Mouse (Mus musculus) cerebellum, adult 2 months (tissue): ENCODE results near the gene Cebpe. TPM values are rescaled to one million over a fixed set of nuclear protein-coding genes. Genes with fewer than 3 reads are reported as not detected.

Source experiments
- DNase-seq, 2 experiments: peaks; one replicate each; pipeline ENCODE4 v3.0.0; 2021
- H3K27ac ChIP-seq: fragments of 200-500 bp; 2 replicates; pipeline ENCODE4 v1.5.1; 2012; ENCODE audit warnings: low read length, control low read depth, inconsistent platforms; ENCODE audit not compliant: insufficient read depth
- H3K27me3 ChIP-seq: fragments of 200-500 bp; 2 replicates; pipeline ENCODE4 v1.6.1; 2012; ENCODE audit warnings: inconsistent platforms, mild to moderate bottlenecking, low read length, moderate library complexity; ENCODE audit not compliant: control insufficient read depth, insufficient read depth
- H3K4me1 ChIP-seq: fragments of 200-500 bp; 2 replicates; pipeline ENCODE4 v1.6.1; 2011; ENCODE audit warnings: low read length; ENCODE audit not compliant: control insufficient read depth, insufficient read depth
- H3K4me3 ChIP-seq: fragments of 200-500 bp; replicated peaks from 2 replicates; pipeline ENCODE3; 2011; ENCODE audit warnings: mild to moderate bottlenecking, low read depth, low read length, control low read depth; ENCODE audit not compliant: insufficient read depth
- CTCF ChIP-seq: fragments of 200-500 bp; IDR thresholded peaks from 2 replicates; pipeline ENCODE4 v1.5.1; 2011; ENCODE audit warnings: low read depth, mild to moderate bottlenecking, control low read depth, low read length, moderate library complexity, borderline replicate concordance; ENCODE audit not compliant: insufficient read depth
- POLR2A ChIP-seq: fragments of 200-500 bp; IDR thresholded peaks from 2 replicates; pipeline ENCODE4 v1.6.1; 2011; ENCODE audit warnings: low read length, control low read depth, borderline replicate concordance; ENCODE audit not compliant: insufficient read depth
- WGBS: fragments of 180-500 bp; shearing (Covaris S2); methylation state at CpG from one replicate; pipeline ENCODE4 v1.1.7; 2018; 5-methylcytosine and 5-hydroxymethylcytosine counted together
- polyA plus RNA-seq: library from polyadenylated mRNA; depleted of rRNA; stranded (reverse); fragments of >200 nt; gene quantifications from 2 replicates; pipeline ENCODE4 v1.2.3, GENCODE M21; 2012

Cebpe gene
- polyA plus RNA-seq, 1 experiment, result 0.08 TPM

- TF ChIP-seq POLR2A (no peak), CTCF (no peak)
- H3K4me3 ChIP-seq, result no peak overlapping the region
- H3K27ac ChIP-seq, result no peak overlapping the region
- DNase-seq, result no peak
- H3K4me1 ChIP-seq, result peaks cover 26% of the 10 kb centered on the region
- no peaks in the 10 kb centered on the region for H3K27me3 ChIP-seq
- WGBS, result 81% methylated on average over 4 of the region's 4 CpGs
These were observed 23.2 kb upstream of the Cebpe start for GRCm38 (mm10) chr14:54735221-54735620.

GRCm38 (mm10) chr14:54734004-54734403 is 22.0 kb upstream of the Cebpe start:
- no peak overlapping the region for H3K27ac ChIP-seq
- no peaks in the 10 kb centered on the region for H3K27me3 ChIP-seq
- H3K4me3 ChIP-seq, result no peak overlapping the region
- peaks cover 37% of the 10 kb centered on the region for H3K4me1 ChIP-seq
- 32% methylated on average over 4 of the region's 4 CpGs for WGBS
- DNase-seq, result no peak
- no peak for TF ChIP-seq CTCF
- TF ChIP-seq POLR2A, result no peak

GRCm38 (mm10) chr14:54732206-54732605 is 20.2 kb upstream of the Cebpe start:
- TF ChIP-seq CTCF (no peak), POLR2A (no peak)
- Histone ChIP-seq H3K4me3 (no peak overlapping the region), H3K4me1 (peaks cover 37% of the 10 kb centered on the region), H3K27ac (no peak overlapping the region), H3K27me3 (no peaks in the 10 kb centered on the region)
- no peak for DNase-seq
- WGBS, result 80% methylated on average over 8 of the region's 8 CpGs

- H3K4me1 ChIP-seq, result peaks cover 35% of the 10 kb centered on the region
- TF ChIP-seq CTCF (no peak), POLR2A (no peak)
- no peaks in the 10 kb centered on the region for H3K27me3 ChIP-seq
- DNase-seq, result peak; percentile 62 to 75
- peak overlapping the region; percentile 36 for H3K27ac ChIP-seq
- WGBS, result 12% methylated on average over 6 of the region's 6 CpGs
- no peak overlapping the region for H3K4me3 ChIP-seq
These were observed 18.3 kb upstream of the Cebpe start for GRCm38 (mm10) chr14:54730305-54730704.

- Histone ChIP-seq H3K4me3 (no peak overlapping the region), H3K4me1 (peaks cover 26% of the 10 kb centered on the region), H3K27me3 (no peaks in the 10 kb centered on the region), H3K27ac (peak overlapping the region; percentile 93)
- no peak for TF ChIP-seq CTCF
- no peak for TF ChIP-seq POLR2A
- WGBS, result 17% methylated on average over 13 of the region's 13 CpGs
- peak; percentile 55 to 65 for DNase-seq
These were observed 17.1 kb upstream of the Cebpe start for GRCm38 (mm10) chr14:54728823-54729653.

- 78% methylated on average over 5 of the region's 5 CpGs for whole genome bisulfite sequencing
- Histone ChIP-seq H3K27ac (no peak overlapping the region), H3K27me3 (no peaks in the 10 kb centered on the region), H3K4me1 (peaks cover 34% of the 10 kb centered on the region), H3K4me3 (no peak overlapping the region)
- DNase-seq, result no peak
- TF ChIP-seq POLR2A, result no peak
- no peak for TF ChIP-seq CTCF
These were observed 15.6 kb upstream of the Cebpe start for GRCm38 (mm10) chr14:54727565-54727964.

- peaks cover 26% of the 10 kb centered on the region for H3K4me1 ChIP-seq
- H3K27ac ChIP-seq, result no peak overlapping the region
- 88% methylated on average over 6 of the region's 6 CpGs for WGBS
- H3K27me3 ChIP-seq, result no peaks in the 10 kb centered on the region
- no peak overlapping the region for H3K4me3 ChIP-seq
- TF ChIP-seq POLR2A (no peak), CTCF (no peak)
- DNase-seq, result no peak
These were observed 12.1 kb upstream of the Cebpe start for GRCm38 (mm10) chr14:54724049-54724448.

- Histone ChIP-seq H3K27ac (peak overlapping the region; percentile 68), H3K27me3 (no peaks in the 10 kb centered on the region), H3K4me3 (no peak overlapping the region), H3K4me1 (peaks cover 21% of the 10 kb centered on the region)
- WGBS, result 13% methylated on average over 10 of the region's 10 CpGs
- TF ChIP-seq POLR2A (no peak), CTCF (no peak)
- peak; percentile 65 to 79 for DNase-seq
These were observed 9.7 kb upstream of the Cebpe start for GRCm38 (mm10) chr14:54721711-54722110.
